Mouse (Mus musculus): ENCODE measurements around the gene Itga8. TPM values are rescaled to one million over a fixed set of nuclear protein-coding genes. Genes with fewer than 3 reads are reported as not detected.

The Itga8 gene
- polyA plus RNA-seq, 1 experiment, result 3.4 TPM

- no peak for DNase-seq (ENCODE audit: low read depth)
Observed at GRCm38 (mm10) chr2:12090993-12091392, 210.7 kb downstream of the Itga8 start.

GRCm38 (mm10) chr2:12085492-12085891, 216.2 kb downstream of the Itga8 start:
- DNase-seq (ENCODE audit: low read depth), result no peak

DNA sequence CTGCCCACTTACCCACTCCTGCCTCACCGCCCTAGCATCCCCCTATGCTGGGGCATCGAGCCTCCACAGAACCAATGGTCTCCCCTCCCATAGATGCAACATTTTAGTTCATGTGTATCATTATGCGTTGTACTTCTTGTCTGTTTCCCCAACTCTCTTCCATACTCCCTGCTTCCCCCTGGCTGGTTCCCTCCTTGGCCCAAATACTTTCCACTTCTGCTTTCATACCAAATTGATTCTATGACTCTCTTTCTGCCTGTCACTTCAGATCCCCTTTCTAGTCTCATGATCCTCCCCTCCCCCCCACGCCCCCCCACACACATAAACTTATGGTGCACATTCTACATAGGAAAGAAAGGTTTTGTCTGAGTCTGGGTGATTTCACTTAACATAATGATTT, 217.4 kb downstream of the Itga8 start:
- DNase-seq (ENCODE audit: low read depth), result no peak

DNA sequence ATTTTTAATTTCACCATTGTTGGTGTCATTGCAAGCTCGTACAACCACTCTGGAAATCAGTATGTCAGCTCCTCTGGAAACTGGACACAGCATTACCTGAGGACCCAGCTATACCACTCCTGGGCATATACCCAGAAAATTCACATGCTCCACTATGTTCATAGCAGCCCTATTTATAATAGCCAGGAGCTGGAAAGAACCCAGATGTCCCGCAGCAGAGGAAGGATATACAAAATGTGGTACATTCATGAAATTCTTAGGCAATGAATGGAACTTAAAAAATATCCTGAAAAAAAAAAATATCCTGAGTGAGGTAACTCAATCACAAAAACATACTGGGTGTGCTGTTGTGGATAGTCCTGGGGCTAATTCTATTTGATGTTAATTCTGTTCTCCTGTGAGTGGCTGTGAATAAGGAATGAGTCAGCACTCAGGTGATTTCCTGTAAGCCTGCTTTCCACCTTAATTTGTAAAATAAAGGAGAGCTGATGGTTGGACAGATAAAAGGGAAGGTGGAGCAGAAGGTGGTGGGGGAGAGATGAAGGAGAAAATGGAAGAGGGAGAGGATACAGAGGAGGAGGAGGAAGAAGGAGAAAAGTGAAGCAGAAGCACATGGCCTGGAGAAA, 224.3 kb downstream of the Itga8 start:
- no peak for DNase-seq (ENCODE audit: low read depth)

GRCm38 (mm10) chr2:12065669-12066399, 235.9 kb downstream of the Itga8 start:
- no peak for DNase-seq (ENCODE audit: low read depth)

DNA sequence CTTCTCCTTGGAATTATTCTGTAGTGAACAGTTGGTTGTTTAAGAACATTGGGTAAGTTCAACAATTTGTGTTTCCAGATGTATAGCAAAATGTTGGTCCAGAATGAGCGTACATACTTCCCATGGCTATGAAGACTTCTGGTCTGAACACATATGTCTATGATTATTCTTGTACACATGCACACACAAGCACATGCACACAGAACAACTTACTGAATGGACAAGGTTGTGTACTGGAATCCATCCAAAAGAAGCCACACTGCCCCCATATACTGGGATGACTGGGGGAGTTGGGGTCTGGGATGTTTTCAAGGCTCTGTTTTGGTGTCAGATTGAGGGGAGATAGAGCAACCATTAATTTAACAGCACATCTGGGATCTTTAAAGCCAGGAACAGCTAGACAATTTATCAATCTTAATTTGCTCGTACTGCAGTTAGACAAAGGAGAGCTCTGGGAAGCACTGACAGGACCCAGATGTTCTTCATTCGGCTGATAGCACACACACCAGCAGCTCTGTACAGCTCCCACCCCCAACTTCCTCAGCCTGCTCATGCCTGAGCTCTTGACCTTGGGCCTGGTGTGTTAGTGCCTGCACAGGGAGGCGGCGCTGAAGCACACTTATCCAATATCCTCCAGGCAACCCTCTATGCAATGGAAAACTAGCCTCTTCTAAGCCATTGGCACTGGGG, 241.5 kb downstream of the Itga8 start:
- DNase-seq (ENCODE audit: low read depth), result no peak

Other genes with a start within 250 kb of the Itga8 start
- 46.2 and 46.8 TPM in 2 replicates for gene Mindy3, start 117.5 kb upstream of the Itga8 start, polyA plus RNA-seq (2012; rRNA removed)